Mouse (Mus musculus): ENCODE measurements at regions not wholly inside any gene's neighbourhood (a gene's known extent, or its start where the extent isn't known, plus 50 kb on each side); places are given as distances from the start of the nearest gene placed in this dataset.
A peak's percentile ranks its signal among the peaks of the same experiment; 100 is the strongest.

DNA sequence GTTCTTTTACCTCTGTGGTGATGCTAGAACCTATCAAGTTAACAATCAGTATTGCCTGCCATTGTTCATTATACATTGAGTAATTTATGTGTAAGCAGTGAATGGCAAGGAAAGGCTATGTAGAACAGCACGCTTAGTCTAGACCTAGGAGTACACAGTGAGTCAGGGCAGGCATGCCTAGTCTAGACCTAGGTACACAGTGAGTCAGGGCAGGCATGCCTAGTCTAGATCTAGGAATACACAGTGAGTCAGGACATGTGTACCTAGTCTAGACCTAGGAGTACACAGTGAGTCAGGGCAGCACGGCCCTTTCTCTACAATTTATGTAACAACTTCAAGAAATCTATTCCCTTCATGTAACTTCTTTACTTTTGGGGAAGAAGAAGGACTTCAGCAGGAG lies 347.2 kb downstream of the Tmem232 start:
- TF ChIP-seq POLR2A (IDR thresholded peaks at IDR 0.05; ENCODE audit: borderline replicate concordance, extremely low read depth, insufficient read depth, insufficient read length, poor library complexity, severe bottlenecking) (no peak), CTCF (IDR thresholded peaks at IDR 0.05; ENCODE audit: borderline replicate concordance, extremely low read depth, insufficient read depth, insufficient read length) (no peak)
- DNase-seq (ENCODE audit: low read depth): no peak

DNA sequence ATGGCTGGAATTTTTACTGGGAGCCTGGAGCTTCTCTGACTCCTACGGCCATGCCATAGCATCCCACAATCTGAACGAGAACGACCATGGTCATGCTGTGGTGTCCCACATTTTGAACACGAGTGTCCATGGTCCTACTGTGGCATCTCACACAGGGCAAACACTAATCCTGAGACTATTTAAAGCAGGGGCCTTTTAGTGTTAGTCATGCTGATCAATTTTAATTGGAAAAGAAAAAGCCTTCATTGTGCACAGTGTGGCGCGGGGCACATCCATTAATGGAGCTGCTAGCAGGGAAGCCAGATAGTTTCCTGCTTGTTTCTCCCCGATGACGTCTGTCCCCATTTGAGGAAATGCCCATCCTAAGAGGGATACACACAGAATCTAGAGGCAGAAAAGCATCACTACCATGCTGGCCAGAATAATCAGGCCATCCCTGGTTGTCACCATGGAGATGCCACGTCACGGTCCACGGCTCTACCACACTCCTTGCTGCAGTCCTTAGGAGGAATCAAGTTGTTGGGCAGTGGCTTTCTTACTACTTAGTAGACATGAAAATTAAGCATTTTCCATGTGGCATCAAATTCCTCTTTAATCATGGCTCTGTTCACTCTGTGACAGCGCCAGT lies 348.0 kb downstream of the Tmem232 start:
- DNase-seq (ENCODE audit: low read depth): no peak
- TF ChIP-seq POLR2A (IDR thresholded peaks at IDR 0.05; ENCODE audit: borderline replicate concordance, extremely low read depth, insufficient read depth, insufficient read length, poor library complexity, severe bottlenecking): no peak
- TF ChIP-seq CTCF (IDR thresholded peaks at IDR 0.05; ENCODE audit: borderline replicate concordance, extremely low read depth, insufficient read depth, insufficient read length): no peak

DNA sequence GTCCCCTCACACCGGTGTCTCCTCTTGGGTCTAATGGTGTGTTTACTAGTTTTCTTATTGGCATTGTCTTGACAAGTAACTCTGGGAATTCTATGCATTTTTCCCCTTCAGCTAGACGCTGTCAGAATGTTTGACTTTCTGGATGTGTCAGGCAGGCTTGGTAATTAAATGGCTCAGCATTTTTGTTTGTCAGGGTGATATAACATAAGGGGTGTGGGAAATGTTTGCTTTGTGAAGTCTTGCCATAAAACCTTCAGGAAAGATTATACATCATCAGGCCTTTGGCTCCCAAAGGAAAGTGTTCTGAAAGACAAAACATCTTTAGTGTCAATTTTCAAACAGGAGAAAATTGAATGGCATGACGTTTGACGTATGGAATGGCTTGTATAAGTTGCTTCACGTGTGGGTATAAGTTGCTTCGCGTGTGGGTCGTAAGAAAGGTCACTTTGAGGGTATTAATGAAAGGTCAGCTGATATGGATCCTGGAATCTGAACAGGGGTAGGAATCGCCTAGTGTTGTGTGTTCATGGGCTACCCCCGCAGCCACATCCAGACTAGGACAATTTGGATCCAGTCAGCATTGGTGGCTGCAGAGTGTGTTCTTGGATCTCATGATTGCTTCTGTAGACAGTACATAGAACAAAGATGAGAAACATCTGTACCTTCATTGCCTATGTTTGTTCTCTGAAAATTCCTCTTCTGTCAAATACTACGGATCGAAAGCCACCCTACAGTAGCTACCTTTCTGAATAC lies 349.6 kb downstream of the Tmem232 start:
- no peak for TF ChIP-seq CTCF (IDR thresholded peaks at IDR 0.05; ENCODE audit: borderline replicate concordance, extremely low read depth, insufficient read depth, insufficient read length)
- no peak for TF ChIP-seq POLR2A (IDR thresholded peaks at IDR 0.05; ENCODE audit: borderline replicate concordance, extremely low read depth, insufficient read depth, insufficient read length, poor library complexity, severe bottlenecking)
- DNase-seq (ENCODE audit: low read depth): no peak

DNA sequence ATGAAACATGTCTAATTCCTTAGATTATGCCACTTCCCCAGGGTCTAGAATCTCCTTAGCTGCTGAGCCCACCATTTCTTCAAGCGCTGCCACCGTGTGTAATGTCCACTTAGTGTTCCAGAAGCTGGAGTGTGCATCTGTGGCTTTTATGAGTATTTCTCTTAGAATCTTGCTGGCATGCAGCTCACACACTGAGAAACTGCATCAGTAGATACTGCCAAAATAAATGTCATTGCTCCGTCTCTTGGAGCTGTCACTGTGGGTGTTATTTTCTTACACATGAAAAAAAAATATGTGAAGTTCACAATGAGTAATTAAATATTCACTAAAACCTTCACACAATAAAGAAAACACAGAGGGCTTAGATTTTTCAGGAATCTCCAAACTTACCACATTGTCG lies 345.3 kb upstream of the 4930583I09Rik start:
- peak; percentile 43 for DNase-seq (ENCODE audit: low read depth)
- TF ChIP-seq POLR2A (IDR thresholded peaks at IDR 0.05; ENCODE audit: borderline replicate concordance, extremely low read depth, insufficient read depth, insufficient read length, poor library complexity, severe bottlenecking): no peak
- no peak for TF ChIP-seq CTCF (IDR thresholded peaks at IDR 0.05; ENCODE audit: borderline replicate concordance, extremely low read depth, insufficient read depth, insufficient read length)

DNA sequence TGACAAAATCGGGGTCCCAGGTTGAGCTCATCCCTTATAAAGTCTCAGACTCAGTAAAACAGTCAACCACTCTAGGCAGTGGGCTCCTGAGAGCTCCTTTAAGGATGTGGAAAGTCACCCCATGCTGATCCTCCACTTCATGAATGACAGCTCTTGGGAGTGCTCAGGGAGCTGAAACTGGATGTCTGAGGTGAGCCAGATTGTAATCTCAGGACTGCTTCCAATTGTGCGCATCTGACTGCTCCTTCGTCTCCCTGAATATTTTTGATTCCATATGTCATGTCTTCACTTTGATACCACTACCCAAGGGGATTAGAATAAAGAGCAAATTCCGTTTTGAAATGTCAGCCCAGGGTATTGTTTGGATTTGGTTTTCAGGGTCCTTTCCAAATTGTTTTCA lies 339.9 kb upstream of the 4930583I09Rik start:
- DNase-seq (ENCODE audit: low read depth): peak; percentile 42
- TF ChIP-seq CTCF (IDR thresholded peaks at IDR 0.05; ENCODE audit: borderline replicate concordance, extremely low read depth, insufficient read depth, insufficient read length): no peak

DNA sequence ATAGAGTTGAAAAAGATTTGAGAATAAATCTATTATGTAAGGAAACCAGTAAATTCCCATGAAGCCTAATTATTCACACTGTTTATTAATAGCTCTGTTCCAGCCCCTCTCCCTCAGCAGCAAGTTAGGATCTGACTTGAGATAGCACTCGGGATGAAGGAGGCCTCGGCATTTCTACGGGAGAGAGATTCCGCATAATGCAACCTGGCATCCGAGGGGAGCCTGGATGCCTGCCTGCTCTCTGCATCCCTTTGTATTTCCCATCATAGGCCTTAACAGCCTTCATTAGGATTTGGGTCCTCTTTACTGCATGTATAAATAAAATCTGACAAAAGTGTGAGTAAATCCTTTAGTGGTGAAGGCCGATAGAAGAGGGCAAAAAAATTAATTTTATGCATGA lies 338.2 kb upstream of the 4930583I09Rik start:
- peak; percentile 58 for DNase-seq (ENCODE audit: low read depth)
- TF ChIP-seq CTCF (IDR thresholded peaks at IDR 0.05; ENCODE audit: borderline replicate concordance, extremely low read depth, insufficient read depth, insufficient read length): no peak
- no peak for TF ChIP-seq POLR2A (IDR thresholded peaks at IDR 0.05; ENCODE audit: borderline replicate concordance, extremely low read depth, insufficient read depth, insufficient read length, poor library complexity, severe bottlenecking)

DNA sequence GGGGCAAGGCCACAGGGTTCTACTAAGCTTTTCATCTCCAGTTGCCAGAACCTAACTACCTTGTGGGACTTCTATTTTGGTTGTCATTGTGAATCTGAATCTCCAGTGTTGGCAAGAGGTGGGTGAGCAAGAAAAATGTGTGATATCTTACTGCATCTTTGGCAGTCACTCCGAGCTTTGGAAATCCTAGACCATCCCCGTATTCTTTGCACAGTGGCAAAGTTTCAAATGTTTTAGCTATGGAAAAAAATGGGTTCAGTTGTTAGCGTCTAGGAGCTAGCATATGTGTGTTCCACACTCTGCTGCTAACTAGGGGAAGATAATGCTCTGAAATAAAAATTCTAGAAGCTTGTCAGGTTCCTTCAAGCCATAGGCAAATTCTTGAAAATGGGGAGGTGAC lies 337.4 kb upstream of the 4930583I09Rik start:
- TF ChIP-seq POLR2A (IDR thresholded peaks at IDR 0.05; ENCODE audit: borderline replicate concordance, extremely low read depth, insufficient read depth, insufficient read length, poor library complexity, severe bottlenecking) (no peak), CTCF (IDR thresholded peaks at IDR 0.05; ENCODE audit: borderline replicate concordance, extremely low read depth, insufficient read depth, insufficient read length) (no peak)
- DNase-seq (ENCODE audit: low read depth): no peak

DNA sequence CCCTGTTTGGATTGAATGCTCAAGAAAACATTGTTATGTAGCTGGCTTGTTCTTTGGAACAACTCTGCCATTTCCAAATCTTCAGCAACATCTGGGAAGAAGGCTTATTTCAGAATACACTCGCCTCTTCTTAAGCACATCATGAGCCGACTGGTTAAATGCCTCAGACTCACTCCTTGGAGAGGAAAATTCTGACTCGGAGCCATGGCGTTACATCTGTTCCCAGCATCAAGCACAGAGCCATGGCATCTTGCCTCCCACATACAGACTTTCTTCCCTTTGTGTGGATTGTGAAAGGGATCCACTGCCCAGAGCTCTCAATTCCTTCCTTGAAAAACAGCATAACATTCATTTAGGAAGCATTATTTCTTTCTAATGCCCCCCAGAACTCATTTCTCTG lies 334.8 kb upstream of the 4930583I09Rik start:
- DNase-seq (ENCODE audit: low read depth): peak; percentile 80
- TF ChIP-seq CTCF (IDR thresholded peaks at IDR 0.05; ENCODE audit: borderline replicate concordance, extremely low read depth, insufficient read depth, insufficient read length) (no peak), POLR2A (IDR thresholded peaks at IDR 0.05; ENCODE audit: borderline replicate concordance, extremely low read depth, insufficient read depth, insufficient read length, poor library complexity, severe bottlenecking) (no peak)

DNA sequence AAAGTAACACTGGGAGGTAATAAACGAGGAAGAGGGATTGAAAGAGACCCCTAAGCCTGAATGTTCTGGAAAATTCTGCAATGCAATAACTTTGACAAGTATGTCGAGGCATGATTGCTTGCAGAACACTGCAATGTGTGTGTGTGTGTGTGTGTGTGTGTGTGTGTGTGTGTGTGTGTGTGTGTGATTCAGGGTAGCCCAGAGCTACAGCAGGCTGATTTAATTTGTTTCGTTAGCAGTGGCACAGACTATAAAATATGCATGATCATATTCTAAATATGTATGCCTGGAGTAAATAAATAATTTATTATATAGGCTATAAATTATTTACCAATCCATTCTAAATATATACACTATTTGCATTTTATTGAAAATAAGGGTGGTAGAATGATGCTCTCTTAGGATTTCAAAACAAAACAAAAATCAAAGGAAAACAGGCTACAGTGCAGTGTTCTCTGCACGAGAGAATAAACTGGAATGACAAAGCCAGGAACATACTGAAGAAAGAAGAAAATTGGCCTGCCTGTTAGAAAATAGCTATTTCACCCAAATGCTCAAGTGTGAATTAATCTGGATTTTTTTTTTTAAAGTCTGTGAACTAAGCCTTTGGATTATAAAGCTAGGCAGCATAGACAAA lies 334.2 kb upstream of the 4930583I09Rik start:
- peak; percentile 36 for DNase-seq (ENCODE audit: low read depth)
- TF ChIP-seq POLR2A (IDR thresholded peaks at IDR 0.05; ENCODE audit: borderline replicate concordance, extremely low read depth, insufficient read depth, insufficient read length, poor library complexity, severe bottlenecking) (no peak), CTCF (IDR thresholded peaks at IDR 0.05; ENCODE audit: borderline replicate concordance, extremely low read depth, insufficient read depth, insufficient read length) (no peak)

DNA sequence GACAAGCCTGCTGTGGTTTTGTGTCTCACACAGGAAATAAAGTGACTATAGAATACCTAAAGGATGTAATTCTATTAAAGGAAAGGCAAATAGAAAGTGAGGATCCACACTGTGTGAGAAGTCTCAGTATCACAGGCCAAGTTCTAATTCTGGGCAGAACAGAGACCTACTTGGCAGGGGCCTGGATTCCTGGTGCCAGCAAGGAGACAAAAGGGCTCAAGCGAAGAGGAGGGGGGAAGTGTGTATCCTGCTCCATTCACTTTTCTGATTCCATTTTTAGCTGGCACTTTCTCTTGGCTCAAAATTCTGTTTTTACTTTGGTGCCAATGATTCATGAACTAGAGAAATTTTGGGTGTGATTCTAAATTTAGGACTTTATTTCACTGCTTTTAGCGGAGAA lies 310.5 kb upstream of the 4930583I09Rik start:
- DNase-seq (ENCODE audit: low read depth): peak; percentile 89
- TF ChIP-seq POLR2A (IDR thresholded peaks at IDR 0.05; ENCODE audit: borderline replicate concordance, extremely low read depth, insufficient read depth, insufficient read length, poor library complexity, severe bottlenecking): no peak
- TF ChIP-seq CTCF (IDR thresholded peaks at IDR 0.05; ENCODE audit: borderline replicate concordance, extremely low read depth, insufficient read depth, insufficient read length): no peak

DNA sequence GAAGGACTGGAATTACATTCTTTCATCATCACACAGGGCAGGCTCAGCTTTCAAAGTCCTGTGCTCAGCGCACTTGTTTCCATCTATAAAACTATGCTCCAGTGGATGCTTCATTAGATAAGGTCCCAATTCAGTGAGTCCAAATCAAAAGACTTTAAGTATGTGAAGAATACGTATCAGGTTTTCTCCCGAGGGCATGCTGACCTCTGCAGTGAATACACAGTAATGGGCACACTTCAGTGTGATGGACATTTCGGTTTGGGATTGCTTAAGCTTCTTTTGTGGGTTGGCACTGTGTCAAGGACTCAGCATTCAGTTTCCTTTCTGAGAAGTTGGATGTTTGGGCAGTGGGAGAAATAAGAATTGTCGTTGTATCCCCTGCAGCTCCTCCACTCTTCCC lies 278.8 kb upstream of the 4930583I09Rik start:
- peak; percentile 52 for DNase-seq (ENCODE audit: low read depth)
- TF ChIP-seq POLR2A (IDR thresholded peaks at IDR 0.05; ENCODE audit: borderline replicate concordance, extremely low read depth, insufficient read depth, insufficient read length, poor library complexity, severe bottlenecking) (no peak), CTCF (IDR thresholded peaks at IDR 0.05; ENCODE audit: borderline replicate concordance, extremely low read depth, insufficient read depth, insufficient read length) (no peak)

DNA sequence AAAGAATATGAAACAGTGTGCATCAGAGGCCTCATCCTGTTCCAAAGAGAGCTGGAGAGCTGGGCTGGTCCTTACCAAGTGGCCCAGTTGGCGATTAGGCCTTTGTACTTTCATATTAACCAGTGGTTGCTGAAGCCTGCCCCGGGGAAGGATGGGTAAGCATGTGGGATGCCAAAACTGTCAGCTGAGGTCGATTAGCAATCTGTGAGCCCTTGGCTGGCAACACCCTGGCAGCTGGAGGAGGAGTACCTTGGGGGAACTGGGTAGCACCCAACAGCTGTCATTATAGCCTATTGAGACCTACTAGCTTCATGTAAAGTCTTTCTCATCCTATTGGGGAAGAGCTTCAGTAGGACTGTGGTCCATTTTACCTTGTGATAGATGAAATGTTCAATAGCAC lies 277.2 kb upstream of the 4930583I09Rik start:
- peak; percentile 17 for DNase-seq (ENCODE audit: low read depth)
- TF ChIP-seq POLR2A (IDR thresholded peaks at IDR 0.05; ENCODE audit: borderline replicate concordance, extremely low read depth, insufficient read depth, insufficient read length, poor library complexity, severe bottlenecking): no peak
- TF ChIP-seq CTCF (IDR thresholded peaks at IDR 0.05; ENCODE audit: borderline replicate concordance, extremely low read depth, insufficient read depth, insufficient read length): no peak
